Mouse (Mus musculus): ENCODE results near the gene Inpp5a.

The Inpp5a gene

DNA sequence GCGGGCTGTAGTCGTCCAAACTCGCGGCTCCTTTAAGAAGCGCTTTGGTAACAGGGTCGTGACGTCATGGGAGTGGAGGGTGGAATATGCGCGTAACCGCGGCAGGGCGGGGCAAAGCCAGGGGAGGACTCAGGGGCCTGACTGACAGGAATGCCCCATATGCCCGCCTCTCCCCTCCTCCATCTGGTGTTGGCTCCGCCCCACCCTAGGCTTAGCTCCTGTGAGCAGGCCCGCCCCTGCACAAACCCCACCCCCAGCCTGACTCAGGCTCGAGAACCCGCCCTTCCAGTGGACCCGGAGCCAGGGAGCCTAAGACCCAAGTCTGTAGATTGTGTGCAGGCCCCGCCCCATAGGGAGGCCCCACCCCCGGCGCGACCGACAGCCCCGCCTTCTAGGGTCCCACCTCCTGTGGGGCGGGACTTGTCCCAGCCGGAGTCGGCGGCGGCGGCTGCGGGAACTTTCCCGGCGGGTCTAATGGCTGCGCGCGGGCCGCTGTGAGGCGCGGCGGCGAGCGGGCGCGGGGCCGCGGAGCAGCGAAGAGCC is at the start of gene Inpp5a:
TSS of gene Inpp5a (plus strand) at position 440 of the 543 bp plus-strand sequence.
- peak; percentile 99 for DNase-seq (ENCODE audit: low read depth)

DNA sequence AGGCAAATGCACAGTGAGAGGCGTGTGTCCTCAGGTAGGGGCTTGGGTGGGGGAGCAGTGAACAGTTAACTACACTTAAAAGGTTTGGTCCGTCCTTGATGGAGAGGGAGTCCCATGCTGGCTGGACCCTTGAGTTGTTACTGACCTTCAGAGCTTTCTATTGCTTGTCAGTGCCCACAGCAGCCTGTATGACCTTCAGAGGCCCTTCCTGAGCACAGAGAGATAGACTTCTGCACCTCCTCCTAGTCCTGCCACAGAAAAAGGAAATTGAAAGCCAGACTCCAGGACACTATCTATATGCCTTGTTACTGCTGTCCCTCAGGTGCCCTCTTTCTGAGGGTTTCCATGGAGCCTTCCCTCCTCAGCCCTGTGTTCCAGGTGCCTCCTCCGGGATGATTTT is 49.7 kb upstream of the Inpp5a start:
- no peak for DNase-seq (ENCODE audit: low read depth)

DNA sequence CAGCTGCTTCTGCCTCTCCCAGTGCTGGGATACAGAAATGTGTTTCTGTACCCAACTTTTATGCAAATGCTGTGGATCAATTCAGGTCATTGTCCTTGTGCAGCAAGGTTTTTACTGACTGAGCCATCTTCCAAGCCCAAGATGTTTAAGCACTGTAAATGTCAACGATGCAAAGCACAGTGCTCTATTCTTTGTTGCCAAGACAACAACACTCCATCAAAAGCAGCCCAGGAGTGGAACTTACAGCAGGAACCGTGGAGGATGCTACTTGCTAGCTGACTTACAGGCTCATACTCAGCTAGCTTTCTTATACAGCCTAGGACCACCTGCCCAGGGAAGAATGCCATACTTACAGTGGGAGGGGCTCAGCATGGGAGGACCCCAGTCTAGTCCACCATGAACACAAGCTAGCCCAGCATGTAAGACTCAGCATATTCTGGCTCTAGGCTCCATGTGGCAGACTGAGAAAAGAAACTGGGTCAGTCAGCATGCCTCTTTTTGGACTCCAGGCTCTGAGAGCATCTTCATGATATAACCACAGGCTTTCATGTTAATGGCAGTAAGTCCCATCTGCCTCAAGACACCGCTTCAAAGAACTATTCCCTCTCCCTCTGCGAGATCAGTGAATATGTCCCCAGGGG is 47.8 kb upstream of the Inpp5a start:
- DNase-seq (ENCODE audit: low read depth): no peak

DNA sequence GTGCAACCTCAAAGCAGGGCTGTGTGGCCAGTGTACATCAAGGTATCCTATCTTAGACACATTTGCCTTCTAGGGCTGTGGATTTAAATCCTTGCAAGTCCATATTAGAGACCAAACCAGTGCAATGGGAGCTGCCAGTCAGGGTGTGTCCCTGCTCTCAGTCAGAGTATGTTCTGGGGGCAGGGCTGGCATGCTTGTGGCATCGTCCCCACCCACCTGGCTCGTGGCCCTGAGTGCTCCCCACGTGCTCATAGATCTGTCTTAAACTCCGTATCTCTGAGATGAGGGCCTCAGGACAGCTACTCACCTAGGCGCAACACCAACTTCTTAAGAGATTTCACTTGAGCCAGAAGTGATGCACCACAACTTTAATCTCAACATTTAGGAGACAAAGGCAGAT is 46.1 kb upstream of the Inpp5a start:
- no peak for DNase-seq (ENCODE audit: low read depth)

DNA sequence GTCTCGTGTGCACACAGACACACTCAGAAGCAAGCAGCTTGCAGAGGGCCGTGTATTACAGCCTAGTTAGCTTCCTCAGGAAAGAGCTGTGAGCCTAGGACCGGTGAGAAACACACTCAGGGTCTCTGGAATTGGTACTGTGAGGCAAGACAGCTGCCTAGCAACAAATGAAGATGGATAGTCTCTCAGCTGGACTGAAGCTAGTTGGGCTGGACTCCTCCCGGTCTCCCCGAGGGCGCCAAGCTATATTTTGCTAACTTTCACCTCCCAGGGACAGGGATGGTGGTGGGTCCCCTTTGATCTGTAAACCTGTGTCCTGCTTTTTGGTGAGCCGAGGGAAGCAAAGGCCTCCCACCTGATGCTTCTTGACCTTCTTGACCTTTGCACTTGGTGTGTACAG is 41.9 kb upstream of the Inpp5a start:
- no peak for DNase-seq (ENCODE audit: low read depth)

DNA sequence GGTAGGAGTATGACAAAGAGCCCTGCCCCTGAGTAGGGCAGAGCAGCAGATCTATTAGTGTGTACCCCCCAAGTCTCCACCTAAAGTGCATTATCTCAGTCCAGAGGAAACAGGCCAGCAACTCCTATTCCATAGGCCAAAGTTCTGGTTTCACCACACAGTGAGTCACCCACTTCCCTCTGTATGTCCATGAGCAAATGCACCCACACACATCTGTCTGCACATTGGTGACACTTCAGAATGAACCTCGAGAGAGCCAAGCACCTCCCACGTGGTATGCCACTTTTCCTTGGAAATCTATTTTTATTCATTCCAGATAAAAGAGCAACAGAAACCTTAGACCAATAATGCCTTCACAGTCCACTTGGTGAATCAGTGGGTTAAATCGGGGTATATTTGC is 38.3 kb upstream of the Inpp5a start:
- peak; percentile 62 for DNase-seq (ENCODE audit: low read depth)

DNA sequence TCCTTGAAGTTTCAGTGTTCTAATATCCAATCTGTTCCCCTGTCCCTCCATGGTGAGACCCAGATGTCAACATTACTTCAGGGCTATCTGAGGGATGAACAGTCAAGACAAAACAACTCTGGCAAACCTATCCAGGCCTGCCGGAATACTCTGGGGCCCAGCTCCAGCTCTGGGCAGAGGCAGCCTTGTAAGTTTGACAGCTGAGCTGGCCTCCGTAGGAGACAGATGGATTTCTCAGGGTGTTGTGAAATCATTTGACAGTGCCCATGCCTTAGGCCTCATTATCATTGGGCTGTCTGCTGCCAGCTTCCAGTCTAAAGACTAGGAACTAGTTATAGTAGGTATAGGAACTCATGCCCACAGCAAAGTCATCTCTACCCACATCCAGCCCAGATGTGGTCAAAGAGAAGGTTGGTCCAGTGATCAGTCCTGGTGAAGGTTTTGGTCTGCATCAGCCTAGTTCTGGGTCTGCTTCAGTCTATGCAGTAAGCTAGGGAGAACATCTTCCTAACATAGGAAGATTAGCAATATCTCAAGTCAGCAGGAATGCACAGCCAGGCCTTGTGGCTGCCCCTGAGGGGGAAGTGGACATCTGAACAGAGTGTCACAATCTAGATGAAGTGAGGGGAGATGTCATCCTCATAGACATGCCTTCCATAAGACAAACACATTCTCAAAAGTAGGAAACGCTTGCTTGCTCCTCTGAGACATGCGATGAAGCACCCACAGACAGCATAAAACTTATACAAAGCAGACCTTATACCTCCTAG is 34.4 kb upstream of the Inpp5a start:
- no peak for DNase-seq (ENCODE audit: low read depth)

DNA sequence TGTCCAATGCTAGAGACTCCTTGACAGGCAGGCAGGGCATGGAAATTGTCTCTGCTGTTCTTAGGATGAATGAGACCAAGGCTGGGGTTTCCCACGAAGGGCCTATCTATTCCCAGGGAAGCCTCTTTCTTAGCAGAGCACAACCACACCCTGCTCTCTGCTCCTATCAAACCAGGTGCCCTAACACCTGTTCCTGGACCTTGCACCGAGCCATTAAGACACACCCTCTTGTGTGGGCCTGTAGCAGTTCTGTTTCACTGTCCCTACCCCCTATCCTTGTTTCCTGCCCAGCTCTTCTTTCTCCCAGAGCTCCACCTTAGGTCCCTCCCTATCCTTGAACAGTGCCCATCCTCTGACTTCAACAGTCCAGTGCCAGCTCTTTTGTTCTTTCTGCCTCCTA is 31.9 kb upstream of the Inpp5a start:
- DNase-seq (ENCODE audit: low read depth): no peak

DNA sequence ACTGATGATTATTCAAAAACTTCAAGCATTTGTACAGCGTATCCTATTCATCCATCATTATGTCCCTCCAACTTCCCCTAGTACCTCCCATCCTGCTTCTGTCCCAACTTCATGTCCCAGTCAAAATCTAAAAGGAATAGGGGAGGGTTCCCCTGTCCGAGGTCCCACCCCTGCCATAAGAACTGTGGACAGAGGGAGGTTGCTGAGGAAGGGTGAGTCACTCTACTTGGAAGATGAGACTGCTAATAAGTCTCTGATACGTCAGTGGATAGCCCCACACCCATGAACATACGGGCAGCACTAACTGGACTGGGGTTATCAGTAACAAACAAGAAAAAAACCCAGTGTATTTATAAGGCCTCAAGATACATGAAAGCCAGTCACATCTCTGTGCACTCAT is 29.0 kb upstream of the Inpp5a start:
- peak; percentile 61 for DNase-seq (ENCODE audit: low read depth)

DNA sequence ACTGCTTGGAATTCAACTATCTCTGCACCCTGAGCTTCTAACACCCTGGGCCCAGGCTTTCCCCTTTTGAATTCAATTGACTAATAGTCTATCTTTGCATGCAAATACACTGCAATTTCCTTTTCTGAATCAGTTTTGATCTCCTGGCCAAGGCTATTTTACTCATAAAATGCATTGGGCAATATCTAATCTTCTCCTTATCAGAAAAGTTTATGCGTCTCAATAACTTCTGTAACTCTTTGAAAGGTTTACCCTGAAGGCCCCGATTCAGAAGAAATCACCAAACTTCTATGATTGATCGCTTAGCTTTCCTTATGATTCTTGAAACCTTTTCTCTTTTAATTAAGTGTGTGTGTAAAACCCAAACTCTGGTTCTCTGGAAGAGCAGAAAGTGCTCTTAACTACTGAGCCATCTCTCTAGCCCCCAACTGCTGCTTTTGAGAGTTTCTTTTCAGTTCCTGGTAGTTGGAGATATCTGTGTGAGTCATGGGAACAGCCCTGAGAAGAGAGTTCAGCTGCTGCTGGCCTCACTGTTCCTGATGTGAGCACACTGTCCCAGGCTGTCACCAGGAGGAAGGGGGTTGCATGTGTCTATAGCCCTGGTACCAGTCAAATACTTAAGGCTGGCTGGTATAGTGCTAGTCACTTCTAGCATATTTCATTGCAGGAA is 27.9 kb upstream of the Inpp5a start:
- DNase-seq (ENCODE audit: low read depth): no peak

DNA sequence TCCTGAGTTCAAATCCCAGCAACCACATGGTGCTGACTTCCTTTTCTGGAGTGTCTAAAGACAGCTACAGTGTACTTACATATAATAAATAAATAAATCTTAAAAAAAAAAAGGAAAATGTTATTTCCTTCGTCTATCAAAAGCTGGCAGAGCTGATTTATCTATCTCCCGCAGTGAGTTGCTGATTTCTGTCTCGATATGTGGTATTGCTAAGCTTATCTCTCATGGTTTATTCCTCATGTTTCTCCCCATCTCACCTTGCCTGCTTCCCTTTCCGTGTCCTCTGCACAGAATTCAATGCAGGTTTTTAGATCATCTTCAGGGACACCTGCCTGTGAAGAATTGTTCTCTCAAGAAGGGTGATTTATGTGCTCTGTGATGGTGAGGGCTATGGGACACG is 27.1 kb upstream of the Inpp5a start:
- DNase-seq (ENCODE audit: low read depth): no peak

DNA sequence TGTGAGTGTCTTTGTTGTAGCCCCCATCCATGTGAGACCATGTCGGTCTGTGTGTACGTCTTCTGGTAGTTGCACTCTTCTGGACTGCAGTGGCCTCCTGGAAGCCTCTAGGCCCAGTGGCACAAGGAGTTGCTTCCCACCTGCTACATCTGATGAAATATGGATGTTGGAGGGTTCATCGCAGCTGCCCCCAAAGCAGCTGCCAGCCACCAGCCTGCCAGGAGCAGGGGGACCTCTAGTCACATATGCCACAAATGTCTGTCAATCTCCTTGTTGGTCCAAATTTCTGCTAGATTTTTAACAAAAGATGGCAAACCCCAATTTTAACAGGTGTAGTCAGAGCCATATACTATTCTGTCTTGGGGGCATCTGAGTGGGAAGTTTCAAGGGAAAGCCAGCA is 26.4 kb upstream of the Inpp5a start:
- DNase-seq (ENCODE audit: low read depth): no peak

DNA sequence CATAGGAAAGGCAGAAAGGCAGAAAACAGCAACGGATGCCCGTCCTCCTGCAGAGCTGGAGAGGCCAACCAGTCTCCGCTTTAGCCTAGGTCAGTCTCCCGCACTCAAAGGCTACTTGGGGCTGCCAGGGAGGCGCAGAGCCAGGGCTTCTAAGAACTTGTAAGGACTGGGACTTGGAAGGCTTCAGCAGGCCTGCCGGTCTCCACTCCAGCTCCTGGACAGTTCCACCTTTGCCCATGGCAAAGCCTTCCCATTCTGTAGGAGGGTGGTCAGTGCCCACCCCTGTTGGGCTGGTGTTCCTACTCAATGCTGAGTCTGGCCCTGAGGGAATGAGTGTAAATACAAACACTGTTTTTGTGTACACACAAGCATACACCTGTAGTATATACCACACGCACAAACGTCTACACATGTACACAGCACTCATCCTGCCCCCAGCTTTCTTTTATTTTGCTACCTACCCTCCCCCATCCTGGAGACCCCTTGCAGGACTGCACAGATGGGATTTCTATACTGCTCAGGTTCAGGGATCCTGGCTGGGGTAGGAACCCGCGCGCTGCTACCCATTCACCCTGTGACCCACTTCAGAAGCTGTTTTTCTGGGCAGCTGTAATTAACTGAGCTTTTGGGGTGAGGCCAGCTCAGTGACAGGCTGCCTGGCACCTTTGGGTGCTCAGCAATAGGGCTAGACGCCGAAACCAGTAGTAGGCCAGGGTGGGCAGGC is 25.5 kb upstream of the Inpp5a start:
- DNase-seq (ENCODE audit: low read depth): peak; percentile 55

DNA sequence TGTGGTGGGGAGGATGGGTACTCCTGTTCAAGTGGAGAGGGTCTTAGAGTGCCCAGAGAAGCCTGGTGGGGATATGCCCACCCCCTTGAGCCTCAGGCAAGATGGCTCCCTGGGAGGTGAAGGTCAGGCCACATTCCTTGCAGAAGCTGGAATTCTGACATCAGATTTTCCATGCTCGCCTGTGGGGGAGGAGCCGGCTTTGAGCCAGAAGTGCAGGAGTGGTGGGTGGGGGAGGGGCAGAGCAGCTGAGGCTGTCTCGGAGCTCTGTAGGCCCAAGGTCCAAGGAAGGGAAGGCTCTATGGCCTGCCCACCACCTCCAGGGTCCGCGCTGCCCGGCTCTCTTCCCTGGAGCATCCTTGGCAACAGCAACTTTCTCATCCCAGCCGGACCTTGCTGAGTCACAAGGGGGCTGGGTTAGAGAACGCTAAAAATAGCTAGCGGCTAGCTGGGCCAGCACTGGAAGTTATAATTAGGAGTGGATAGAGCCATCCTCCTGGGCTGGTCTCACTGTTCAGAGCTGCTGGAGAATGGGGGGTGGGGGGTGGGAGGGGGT is 24.8 kb upstream of the Inpp5a start:
- peak; percentile 92 for DNase-seq (ENCODE audit: low read depth)

DNA sequence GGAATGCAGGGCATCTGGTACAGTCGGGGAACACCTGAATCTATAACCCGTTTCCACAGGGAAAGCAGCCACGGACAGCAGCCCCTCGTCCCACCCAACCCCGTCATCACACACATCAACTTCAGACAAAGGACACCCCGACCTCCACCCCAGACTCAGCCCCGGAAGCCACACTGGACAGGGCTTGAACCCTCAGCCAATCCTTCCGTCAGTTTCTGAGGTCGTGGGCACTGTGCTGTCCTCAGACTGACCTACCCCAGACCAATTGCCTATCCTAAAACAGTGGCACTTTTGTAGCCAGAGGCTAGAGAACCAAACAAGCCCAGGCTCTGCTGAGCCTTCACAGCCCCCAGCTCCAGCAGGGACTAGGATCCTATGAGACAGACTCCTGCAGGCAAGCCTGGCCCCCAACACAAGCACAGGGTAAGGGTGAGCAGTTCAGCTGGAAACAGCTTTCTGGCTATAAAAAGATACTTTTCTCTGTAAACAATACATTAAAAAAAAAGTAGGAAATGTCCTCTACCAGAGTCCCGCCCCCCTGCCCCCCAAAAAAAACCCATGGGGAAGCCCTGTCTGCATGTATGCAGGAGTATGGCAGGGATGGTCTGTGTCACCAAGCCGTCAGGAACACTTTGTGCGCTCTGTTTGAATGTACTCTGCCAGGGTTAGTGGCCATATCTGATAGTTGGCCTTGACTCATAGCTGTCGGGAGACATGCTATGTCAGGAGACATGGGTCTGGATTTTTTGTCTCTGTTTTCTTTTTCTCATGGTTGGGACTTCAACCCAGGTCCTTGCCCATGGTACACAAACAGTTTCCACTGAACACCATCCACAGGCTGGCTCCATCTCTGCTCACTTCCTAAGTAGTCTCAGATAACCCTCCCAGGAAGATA is 23.7 kb upstream of the Inpp5a start:
- peak; percentile 29 for DNase-seq (ENCODE audit: low read depth)

DNA sequence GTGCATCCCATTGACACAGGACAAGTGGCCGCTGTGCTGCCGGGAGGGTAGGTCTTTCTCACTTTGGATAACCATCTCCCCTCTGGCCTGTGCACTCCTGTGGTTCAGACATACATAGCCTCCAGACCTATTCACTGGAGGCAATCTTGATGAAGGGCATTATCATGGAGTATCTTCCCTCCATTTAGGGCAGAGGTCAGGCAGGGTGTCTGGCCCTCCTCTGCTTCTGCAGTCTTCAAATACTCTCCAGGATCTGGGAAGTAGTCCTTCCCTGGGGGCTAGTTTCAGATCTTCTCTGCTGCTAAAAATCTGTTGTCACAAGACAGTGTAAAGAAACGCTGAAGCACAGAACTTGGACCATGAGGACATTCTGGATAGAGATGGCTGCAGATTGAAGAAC is 22.8 kb upstream of the Inpp5a start:
- DNase-seq (ENCODE audit: low read depth): no peak

DNA sequence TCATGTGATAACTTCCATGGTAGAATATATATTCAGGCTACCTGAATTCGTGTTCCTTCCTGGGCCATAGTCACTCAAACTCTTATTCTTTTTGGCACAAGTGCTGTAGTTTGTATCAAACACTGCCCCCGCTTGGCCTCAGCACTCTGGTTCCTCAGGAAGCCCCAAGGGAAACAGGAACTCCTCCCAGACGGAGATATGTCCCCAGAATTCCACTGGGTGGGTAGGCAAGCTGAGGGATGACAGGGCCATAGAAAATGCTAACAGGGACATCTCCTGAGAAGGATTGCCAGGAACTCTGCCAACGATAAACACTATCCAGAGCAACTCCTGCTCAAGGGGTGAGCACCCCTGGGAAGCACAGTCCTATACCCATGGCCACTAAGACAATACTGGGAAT is 22.4 kb upstream of the Inpp5a start:
- DNase-seq (ENCODE audit: low read depth): no peak

DNA sequence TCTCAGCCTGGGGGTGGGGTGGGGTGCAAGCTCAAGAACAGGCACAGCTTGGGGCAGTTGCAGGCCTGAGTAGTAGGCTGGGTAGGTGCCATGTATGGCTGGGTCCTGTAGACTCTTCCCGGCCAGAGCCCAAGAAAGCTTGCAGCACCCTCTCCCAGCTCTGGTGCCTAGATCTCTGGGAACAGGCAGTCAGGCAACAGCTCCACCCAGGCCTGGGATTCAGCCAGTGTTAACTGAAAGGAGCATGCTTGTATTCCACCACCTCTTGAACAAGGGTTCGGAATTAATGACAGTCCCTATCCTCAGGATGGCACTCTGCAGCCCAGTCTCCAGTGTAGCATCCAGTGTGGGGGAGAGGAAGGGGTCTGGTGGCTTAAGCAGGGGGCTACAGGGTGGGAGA is 20.7 kb upstream of the Inpp5a start:
- peak; percentile 50 for DNase-seq (ENCODE audit: low read depth)

DNA sequence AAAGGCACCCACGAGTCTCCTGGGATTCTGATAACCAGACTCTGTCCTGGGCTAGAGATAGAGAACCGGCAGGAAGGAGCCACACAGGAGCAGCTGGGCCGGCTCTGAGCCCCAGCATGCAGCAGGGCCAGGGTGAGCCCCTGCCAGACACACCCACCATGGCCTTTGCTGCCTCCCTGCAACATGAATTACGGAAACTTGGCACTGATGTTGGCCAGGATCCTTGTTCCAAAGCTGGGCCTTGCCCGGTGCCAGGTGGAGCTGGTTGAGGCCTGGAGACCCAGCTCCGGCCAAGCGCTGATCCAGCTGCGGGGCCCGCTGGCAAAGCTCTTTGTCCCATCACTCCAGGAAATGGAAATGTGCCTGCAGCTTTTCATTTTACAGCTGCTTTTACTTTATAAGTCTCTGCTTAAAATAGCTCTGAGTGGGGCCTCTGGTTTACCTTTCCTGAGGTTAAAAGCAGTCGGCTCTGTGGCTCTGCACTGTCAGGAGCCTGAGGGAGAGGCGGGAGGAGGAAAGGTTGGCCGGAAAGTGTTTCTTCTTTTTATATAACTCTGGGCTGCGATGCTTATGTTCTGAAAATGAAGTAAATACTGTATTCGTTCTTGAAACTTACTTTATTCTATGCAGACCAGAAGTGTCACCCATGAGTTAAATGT is 20.1 kb upstream of the Inpp5a start:
- DNase-seq (ENCODE audit: low read depth): peak; percentile 83

DNA sequence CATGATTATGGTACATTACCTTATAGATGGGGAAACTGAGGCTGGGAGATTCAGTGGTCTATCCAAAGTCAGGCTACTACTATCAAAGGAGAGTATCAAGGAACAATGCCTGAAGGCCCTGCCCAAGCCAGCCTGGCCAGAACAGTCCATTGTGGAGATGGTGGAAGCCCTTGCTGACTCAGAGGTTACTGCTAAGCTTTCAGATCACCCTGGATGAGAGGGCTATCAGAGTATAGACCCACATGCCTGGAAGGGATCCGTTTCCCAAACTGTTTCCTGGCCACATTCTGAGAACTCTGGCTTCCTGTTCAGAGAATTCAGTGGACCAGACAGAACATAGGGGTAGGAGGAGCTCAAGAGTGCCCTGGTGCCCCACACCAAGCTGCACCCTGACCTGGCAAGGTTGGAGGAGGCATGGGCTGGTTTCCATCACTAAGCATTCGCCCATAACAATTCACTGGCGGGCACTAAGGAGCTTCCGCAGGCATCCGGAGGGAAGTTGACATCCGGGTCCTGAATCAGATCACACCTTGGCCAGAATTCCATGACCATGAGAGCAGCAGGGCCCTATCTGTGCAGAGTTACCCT is 19.3 kb upstream of the Inpp5a start:
- no peak for DNase-seq (ENCODE audit: low read depth)
